8 mouse cellular contexts compared by ENCODE assay signal in the genomic region with DNA sequence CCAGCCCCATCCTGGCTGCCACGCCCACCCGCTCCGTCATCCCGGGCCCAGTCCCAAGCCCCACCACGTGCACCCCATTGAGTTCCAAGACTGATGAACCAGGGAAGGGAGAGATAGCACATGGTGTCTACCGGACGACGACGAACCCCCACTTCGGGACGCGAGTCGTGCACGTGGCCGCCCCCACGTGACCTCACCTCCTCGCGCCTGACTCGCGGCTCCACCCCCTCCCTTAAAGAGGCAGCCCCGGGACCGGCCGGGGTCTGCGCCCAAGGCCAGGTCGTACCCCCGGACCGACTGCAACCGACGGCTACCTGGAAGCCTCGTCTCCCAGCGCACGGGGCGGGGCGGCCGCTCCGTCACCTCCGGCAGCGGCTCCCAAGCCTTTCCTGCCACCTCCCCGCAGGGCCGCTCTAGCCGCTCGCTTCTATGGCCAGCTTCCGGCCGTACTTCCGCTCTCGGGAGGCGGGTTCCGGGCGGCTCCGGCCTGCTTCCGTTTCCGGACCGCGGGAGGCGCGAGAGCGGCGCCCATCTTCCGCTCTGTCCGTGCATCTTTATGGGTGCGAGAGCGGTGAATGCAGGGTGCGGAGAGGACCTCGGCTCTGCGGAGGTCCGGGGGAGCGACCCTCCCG. TPM values are rescaled to one million over a fixed set of nuclear protein-coding genes. Genes with fewer than 3 reads are reported as not detected.
DNase-seq lines count a peak whose midpoint lies in the region; ATAC-seq and TF ChIP-seq lines count a peak whose summit lies in the region.

TSS of gene Cops7a (minus strand) at position 451 of the 632 bp plus-strand sequence.

- DNase-seq in c-Kit-negative CD71-positive TER-119-positive erythroid progenitor cells, embryonic 14.5 days (ENCODE audit: low read depth, low spot score): peak; percentile 83
- peak; percentile 94 for DNase-seq in forebrain, embryonic 10.5 days (ENCODE audit: extremely low spot score, low spot score)
- DNase-seq in kidney, postnatal 25 days: peak; percentile 95 to 98
- peak; percentile 87 to 88 (median 87) for DNase-seq in liver, embryonic 14.5 days (ENCODE audit: low read depth in 3 of 3, low spot score in 3 of 3)
- DNase-seq in neural tube, embryonic 11.5 days (ENCODE audit: low spot score): peak; percentile 97
- peak; percentile 98 for DNase-seq in stomach, postnatal 0 days (ENCODE audit: low spot score)

- peak; percentile 24 for TF ChIP-seq CTCF in liver, embryonic 14.5 days (IDR thresholded peaks at IDR 0.05; ENCODE audit: low read depth)
- TF ChIP-seq CTCF in stomach, postnatal 0 days (IDR thresholded peaks at IDR 0.05; ENCODE audit: low read depth): peak; percentile 37; the same call in 1 of the 2 replicates

- H3K27ac ChIP-seq in forebrain, embryonic 10.5 days: peak within 1 kb of the TSS; percentile 97
- peak within 1 kb of the TSS; percentile 90 for H3K27ac ChIP-seq in heart, embryonic 15.5 days
- H3K27ac ChIP-seq in liver, embryonic 14.5 days: peak within 1 kb of the TSS; percentile 41
- peak within 1 kb of the TSS; percentile 85 for H3K27ac ChIP-seq in neural tube, embryonic 11.5 days (ENCODE audit: low read depth, low read length)
- peak within 1 kb of the TSS; percentile 90 for H3K27ac ChIP-seq in stomach, postnatal 0 days (replicated peaks)

- peaks cover 8% of the 10 kb centered on the region for H3K9me3 ChIP-seq in forebrain, embryonic 10.5 days
- no peaks in the 10 kb centered on the region for H3K9me3 ChIP-seq in heart, embryonic 15.5 days (replicated peaks)
- H3K9me3 ChIP-seq in liver, embryonic 14.5 days (ENCODE audit: control insufficient read depth, low read length): no peaks in the 10 kb centered on the region
- no peaks in the 10 kb centered on the region for H3K9me3 ChIP-seq in neural tube, embryonic 11.5 days (ENCODE audit: control insufficient read depth, low read length)
- H3K9me3 ChIP-seq in stomach, postnatal 0 days (ENCODE audit: control insufficient read depth, low read length): no peaks in the 10 kb centered on the region

- H3K4me1 ChIP-seq in forebrain, embryonic 10.5 days: peaks cover 18% of the 10 kb centered on the region
- H3K4me1 ChIP-seq in heart, embryonic 15.5 days (replicated peaks): peaks cover 19% of the 10 kb centered on the region
- H3K4me1 ChIP-seq in liver, embryonic 14.5 days (replicated peaks; ENCODE audit: control insufficient read depth in 2 of 2, insufficient read depth in 2 of 2, low read length in 1 of 2): peaks cover 15% of the 10 kb centered on the region in 2 experiments
- H3K4me1 ChIP-seq in neural tube, embryonic 11.5 days (ENCODE audit: control insufficient read depth, insufficient read depth, low read length): peaks cover 6% of the 10 kb centered on the region; the same call in 1 of the 2 replicates
- 0 out of 2 replicates have a peak, but pooled peaks cover 6% of the 10 kb centered on the region for H3K4me1 ChIP-seq in stomach, postnatal 0 days (replicated peaks; ENCODE audit: control insufficient read depth, insufficient read depth)

- under 1% methylated on average over 68 of the region's 68 CpGs for WGBS in forebrain, embryonic 10.5 days
- under 1% methylated on average over 68 of the region's 68 CpGs for WGBS in heart, embryonic 15.5 days
- WGBS in liver, embryonic 14.5 days (ENCODE audit: insufficient replicate concordance): under 1% methylated on average over 68 of the region's 68 CpGs
- under 1% methylated on average over 65 of the region's 68 CpGs for WGBS in neural tube, embryonic 11.5 days
- whole genome bisulfite sequencing in stomach, postnatal 0 days: under 1% methylated on average over 58 of the region's 68 CpGs

- peak within 1 kb of the TSS; percentile 87 for H3K4me3 ChIP-seq in forebrain, embryonic 10.5 days
- H3K4me3 ChIP-seq in heart, embryonic 15.5 days: peak within 1 kb of the TSS; percentile 73
- H3K4me3 ChIP-seq in liver, embryonic 14.5 days (ENCODE audit: insufficient read depth in 1 of 2, low read depth in 2 of 2, low read length in 2 of 2): peak within 1 kb of the TSS; percentile 70 to 88
- H3K4me3 ChIP-seq in neural tube, embryonic 11.5 days (ENCODE audit: low read depth, low read length): peak within 1 kb of the TSS; percentile 76
- peak within 1 kb of the TSS; percentile 81 for H3K4me3 ChIP-seq in stomach, postnatal 0 days (ENCODE audit: low read depth, low read length)

- no peak for TF ChIP-seq EP300 in liver, embryonic 14.5 days (IDR thresholded peaks at IDR 0.05; ENCODE audit: low read depth)
- TF ChIP-seq EP300 in stomach, postnatal 0 days (optimal IDR thresholded peaks at IDR 0.05): peak; percentile 5

- H3K9ac ChIP-seq in heart, embryonic 15.5 days: peak within 1 kb of the TSS; percentile 78
- H3K9ac ChIP-seq in liver, embryonic 14.5 days (replicated peaks): peak within 1 kb of the TSS; percentile 93
- H3K9ac ChIP-seq in neural tube, embryonic 11.5 days (ENCODE audit: low read length): peak within 1 kb of the TSS; percentile 92
- H3K9ac ChIP-seq in stomach, postnatal 0 days (ENCODE audit: low read length): peak within 1 kb of the TSS; percentile 84

- H3K27me3 ChIP-seq in forebrain, embryonic 10.5 days (ENCODE audit: poor library complexity, severe bottlenecking): no peaks in the 10 kb centered on the region
- no peaks in the 10 kb centered on the region; the same call in 1 of the 2 replicates for H3K27me3 ChIP-seq in heart, embryonic 15.5 days
- no peaks in the 10 kb centered on the region for H3K27me3 ChIP-seq in liver, embryonic 14.5 days (ENCODE audit: control insufficient read depth, insufficient read depth, low read length)
- no peaks in the 10 kb centered on the region for H3K27me3 ChIP-seq in neural tube, embryonic 11.5 days (ENCODE audit: control insufficient read depth, insufficient read depth, low read length)
- H3K27me3 ChIP-seq in stomach, postnatal 0 days (ENCODE audit: control insufficient read depth, insufficient read depth, low read length): no peaks in the 10 kb centered on the region

- peak within 1 kb of the TSS; percentile 88 for H3K4me2 ChIP-seq in heart, embryonic 15.5 days
- H3K4me2 ChIP-seq in liver, embryonic 14.5 days (ENCODE audit: low read depth): peak within 1 kb of the TSS; percentile 76
- H3K4me2 ChIP-seq in neural tube, embryonic 11.5 days (ENCODE audit: low read depth): peak within 1 kb of the TSS; percentile 84
- H3K4me2 ChIP-seq in stomach, postnatal 0 days (replicated peaks; ENCODE audit: low read depth): peak within 1 kb of the TSS; percentile 82

- peaks cover 41% of the 10 kb centered on the region for H3K36me3 ChIP-seq in forebrain, embryonic 10.5 days (replicated peaks)
- H3K36me3 ChIP-seq in heart, embryonic 15.5 days: peaks cover 14% of the 10 kb centered on the region
- no peaks in the 10 kb centered on the region; the same call in 1 of the 2 replicates for H3K36me3 ChIP-seq in liver, embryonic 14.5 days (replicated peaks; ENCODE audit: control insufficient read depth, insufficient read depth, low read depth)
- H3K36me3 ChIP-seq in neural tube, embryonic 11.5 days (ENCODE audit: control insufficient read depth, insufficient read depth, low read length): peaks cover 4% of the 10 kb centered on the region; the same call in 1 of the 2 replicates
- H3K36me3 ChIP-seq in stomach, postnatal 0 days (ENCODE audit: control insufficient read depth, insufficient read depth, low read length): peaks cover 4% of the 10 kb centered on the region; the same call in 1 of the 2 replicates

- ATAC-seq in CD4-positive, CD25-positive, alpha-beta regulatory T cell, adult 4 months: peak; percentile 90
- peak; percentile 95 for ATAC-seq in heart, embryonic 15.5 days (replicated peaks; ENCODE audit: insufficient number of reproducible peaks, insufficient read depth, low FRiP score, low read depth)
- ATAC-seq in liver, embryonic 14.5 days (ENCODE audit: insufficient read depth): peak; percentile 95
- ATAC-seq in neural tube, embryonic 11.5 days (ENCODE audit: insufficient read depth, low FRiP score, low TSS enrichment): peak; percentile 91
- peak; percentile 96 for ATAC-seq in stomach, postnatal 0 days (ENCODE audit: low FRiP score, low TSS enrichment)

RNA-seq across cellular contexts. Expression of gene Cops7a, which starts in this region (rescaled TPM):
- 10 to 100 TPM; 66.2 to 93.4 TPM for polyA plus RNA-seq in CD4-positive, CD25-positive, alpha-beta regulatory T cell, adult 4 months (2017; shearing (Covaris generic))
- polyA plus RNA-seq in forebrain, embryonic 10.5 days (2016; fragmentation: Nextera tagmentation; extraction: Ambion mirVana): 136 and 143 TPM in 2 replicates
- 129 and 139 TPM in 2 replicates for polyA plus RNA-seq in heart, embryonic 15.5 days (2015; fragmentation: Nextera tagmentation; extraction: Ambion mirVana)
- 57.8 and 62.6 TPM in 2 replicates for polyA plus RNA-seq in liver, embryonic 14.5 days (2012; rRNA removed)
- 51.5 and 52.6 TPM in 2 replicates for polyA plus RNA-seq in liver, embryonic 14.5 days (2014; fragmentation: Nextera tagmentation; extraction: Ambion mirVana)
- polyA plus RNA-seq in neural tube, embryonic 11.5 days (2014; fragmentation: Nextera tagmentation; extraction: Ambion mirVana): 110 and 118 TPM in 2 replicates
- polyA plus RNA-seq in stomach, postnatal 0 days (2015; fragmentation: Nextera tagmentation; extraction: Ambion mirVana): 114 and 121 TPM in 2 replicates

Comparison
In these comparisons a context has a peak if more than half of its experiments do, and no peak if none do; other contexts are left out.
1. Peak in every context shown above with its lines: DNase-seq, ATAC-seq, H3K4me3 ChIP-seq and H3K27ac ChIP-seq.
2. H3K27ac ChIP-seq: peak in every context shown above with its lines; median percentile 97 in forebrain, embryonic 10.5 days; 90 in heart, embryonic 15.5 days; 90 in stomach, postnatal 0 days; 85 in neural tube, embryonic 11.5 days; 41 in liver, embryonic 14.5 days.